Mouse (Mus musculus): ENCODE data around the gene Zfp160. TPM values are rescaled to one million over a fixed set of nuclear protein-coding genes. Genes with fewer than 3 reads are reported as not detected.

The Zfp160 gene
- 5.3 TPM for polyA plus RNA-seq (2017; shearing (Covaris generic))

GRCm38 (mm10) chr17:21008382-21009331 is at the start of gene Zfp160:
TSS of gene Zfp160 (plus strand) at chr17:21008903.

GRCm38 (mm10) chr17:20996364-20996763 is 12.3 kb upstream of the Zfp160 start, which contains the start of gene Vmn1r233:
TSS of gene Vmn1r233 (minus strand) at chr17:20996464.

Other genes starting within 250 kb of the Zfp160 start
- not detected for gene Vmn1r228, start 222.7 kb upstream of the Zfp160 start, polyA plus RNA-seq (2017; shearing (Covaris generic))
- gene Vmn1r229, start 197.3 kb upstream of the Zfp160 start, polyA plus RNA-seq (2017; shearing (Covaris generic)): 0.05 TPM
- not detected for gene Vmn1r230, start 168.5 kb upstream of the Zfp160 start, polyA plus RNA-seq (2017; shearing (Covaris generic))
- gene Vmn1r231, start 103.8 kb upstream of the Zfp160 start, polyA plus RNA-seq (2017; shearing (Covaris generic)): not detected
- not detected for gene Vmn1r232, start 89.2 kb upstream of the Zfp160 start, polyA plus RNA-seq (2017; shearing (Covaris generic))
- 311 TPM for gene Ppp2r1a, start 63.6 kb upstream of the Zfp160 start, polyA plus RNA-seq (2017; shearing (Covaris generic))
- gene Vmn1r233, start 12.4 kb upstream of the Zfp160 start, polyA plus RNA-seq (2017; shearing (Covaris generic)): 0.50 TPM
- gene Vmn1r234, start 217.2 kb downstream of the Zfp160 start, polyA plus RNA-seq (2017; shearing (Covaris generic)): not detected
- 0.49 TPM for gene Vmn1r235, start 247.5 kb downstream of the Zfp160 start, polyA plus RNA-seq (2017; shearing (Covaris generic))

All from effector memory CD4-positive, alpha-beta T cell, adult 7 months (primary cell).